Mouse (Mus musculus): ENCODE data around the gene Cd52.

Gene Cd52

DNA sequence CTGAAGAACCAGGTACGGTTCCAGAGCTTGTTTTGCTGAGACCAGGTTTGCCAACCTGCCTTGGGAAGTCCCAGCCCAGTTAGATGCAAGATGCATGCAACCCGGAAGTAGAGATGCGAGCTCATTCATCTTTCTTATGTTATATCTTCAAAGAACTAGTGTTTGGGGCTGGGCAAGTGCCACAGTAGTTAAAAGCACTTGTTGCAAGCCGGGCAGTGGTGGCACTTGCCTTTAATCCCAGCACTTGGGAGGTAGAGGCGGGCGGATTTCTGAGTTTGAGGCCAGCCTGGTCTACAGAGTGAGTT, 3.7 kb downstream of the Cd52 start:
- no peak for DNase-seq (ENCODE audit: low read depth)

DNA sequence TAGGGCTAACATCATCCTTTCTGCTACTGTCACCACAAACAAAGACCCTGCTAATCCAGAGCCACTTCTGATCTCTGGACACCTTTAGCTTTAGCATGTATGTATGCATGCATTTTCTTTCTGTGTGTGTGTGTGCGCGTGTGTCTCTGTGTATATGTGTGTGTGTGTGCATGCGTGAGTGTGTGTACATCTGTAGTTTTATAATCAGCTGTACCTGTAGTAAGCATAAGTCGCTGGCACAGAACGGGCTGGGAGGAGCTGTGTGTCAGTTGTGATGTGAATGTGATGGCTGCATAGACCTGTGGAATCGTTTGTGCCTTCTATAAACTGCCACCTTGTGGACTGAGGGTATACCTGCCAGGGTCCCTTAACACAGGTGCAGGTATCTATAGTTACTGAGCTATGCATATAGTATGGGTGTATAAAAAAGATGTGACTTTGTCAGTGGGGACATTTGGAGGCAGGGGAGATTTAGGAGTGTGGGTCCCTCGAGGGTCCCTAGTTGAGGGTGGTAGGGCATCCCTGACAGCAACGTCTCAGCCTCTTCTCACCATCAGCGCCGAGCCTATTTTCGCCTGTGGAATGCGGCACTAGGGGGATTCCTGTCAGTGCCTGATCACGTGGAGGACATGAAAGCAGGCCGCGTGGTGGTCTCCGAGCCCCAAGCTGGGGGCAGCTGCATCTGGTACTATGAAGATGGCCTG, 4.2 kb downstream of the Cd52 start:
- no peak for DNase-seq (ENCODE audit: low read depth)

DNA sequence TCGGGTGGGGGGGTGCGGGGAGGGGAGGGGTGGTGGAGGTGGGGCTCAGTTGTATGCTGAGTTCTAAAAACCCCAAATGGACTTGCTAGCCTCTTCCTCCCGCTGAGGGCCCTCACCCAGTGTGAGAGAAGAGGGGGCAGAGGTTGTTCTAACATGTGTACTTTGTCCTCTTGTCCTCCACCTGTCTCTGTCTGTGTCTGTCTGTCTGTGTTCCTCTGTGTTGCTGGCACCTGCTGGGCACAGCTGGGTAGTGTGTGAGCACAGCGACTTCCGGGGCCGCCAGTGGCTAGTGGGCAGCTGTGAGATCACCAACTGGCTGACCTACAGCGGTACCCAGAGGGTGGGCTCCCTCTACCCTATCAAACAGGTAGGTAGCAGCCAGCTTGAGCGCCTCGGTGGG, 5.9 kb downstream of the Cd52 start:
- no peak for DNase-seq (ENCODE audit: low read depth)

DNA sequence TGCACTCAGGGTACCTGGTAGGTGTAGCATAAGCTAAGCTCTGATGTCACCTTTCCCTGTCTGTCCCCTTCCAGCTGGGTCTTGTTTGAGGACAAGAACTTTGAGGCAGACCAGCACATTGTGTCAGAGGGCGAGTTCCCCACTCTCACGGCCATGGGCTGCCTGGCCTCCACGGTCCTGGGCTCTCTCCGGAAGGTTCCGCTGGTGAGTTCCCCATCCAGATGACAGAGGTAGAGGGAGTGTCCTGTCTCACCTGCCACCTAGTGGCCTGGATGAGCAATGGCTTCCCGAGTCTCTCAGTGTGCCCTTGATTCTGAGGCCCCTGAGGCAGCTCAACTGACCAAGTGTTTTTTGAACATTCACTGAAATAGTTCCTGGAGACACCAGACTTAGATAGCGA, 7.5 kb downstream of the Cd52 start:
- DNase-seq (ENCODE audit: low read depth), result no peak

DNA sequence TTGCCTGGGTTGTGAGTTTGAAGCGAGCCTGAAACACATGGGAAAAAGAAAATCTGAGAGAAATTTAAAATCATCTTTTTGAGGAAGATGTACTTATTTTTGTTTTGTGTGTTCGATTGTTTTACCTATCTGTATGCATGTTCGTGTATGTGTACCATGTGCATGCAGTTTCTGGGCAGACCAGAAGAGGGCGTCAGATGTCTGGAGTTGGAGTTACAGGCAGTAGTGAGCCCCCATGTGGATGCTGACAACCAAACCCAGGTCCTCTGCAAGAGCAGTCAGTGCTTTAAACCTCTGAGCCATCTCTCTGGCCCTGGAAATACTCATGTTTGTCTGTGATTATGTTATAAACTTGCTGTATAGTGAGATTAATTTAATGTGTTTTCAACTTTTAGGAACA, 9.9 kb downstream of the Cd52 start:
- DNase-seq (ENCODE audit: low read depth), result no peak

DNA sequence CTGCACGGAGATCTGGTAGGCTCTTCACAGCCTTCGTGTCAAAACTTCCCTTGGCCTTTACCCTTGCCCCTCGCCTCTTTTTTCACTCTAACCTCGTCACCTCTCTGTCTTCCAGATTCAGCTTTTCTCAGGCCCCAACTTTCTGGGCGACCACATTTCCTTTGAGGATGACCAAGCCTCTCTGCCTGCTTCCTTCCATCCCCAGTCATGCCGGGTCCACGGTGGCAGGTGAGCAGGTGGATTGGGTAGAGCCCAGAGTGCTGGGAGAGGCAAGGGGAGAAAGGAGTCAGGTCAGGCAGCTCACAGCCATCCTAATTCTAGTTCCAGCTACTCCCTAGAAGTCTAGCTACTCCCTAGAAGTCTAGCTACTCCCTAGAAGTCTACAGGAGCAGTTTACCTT, 12.4 kb downstream of the Cd52 start:
- no peak for DNase-seq (ENCODE audit: low read depth)

DNA sequence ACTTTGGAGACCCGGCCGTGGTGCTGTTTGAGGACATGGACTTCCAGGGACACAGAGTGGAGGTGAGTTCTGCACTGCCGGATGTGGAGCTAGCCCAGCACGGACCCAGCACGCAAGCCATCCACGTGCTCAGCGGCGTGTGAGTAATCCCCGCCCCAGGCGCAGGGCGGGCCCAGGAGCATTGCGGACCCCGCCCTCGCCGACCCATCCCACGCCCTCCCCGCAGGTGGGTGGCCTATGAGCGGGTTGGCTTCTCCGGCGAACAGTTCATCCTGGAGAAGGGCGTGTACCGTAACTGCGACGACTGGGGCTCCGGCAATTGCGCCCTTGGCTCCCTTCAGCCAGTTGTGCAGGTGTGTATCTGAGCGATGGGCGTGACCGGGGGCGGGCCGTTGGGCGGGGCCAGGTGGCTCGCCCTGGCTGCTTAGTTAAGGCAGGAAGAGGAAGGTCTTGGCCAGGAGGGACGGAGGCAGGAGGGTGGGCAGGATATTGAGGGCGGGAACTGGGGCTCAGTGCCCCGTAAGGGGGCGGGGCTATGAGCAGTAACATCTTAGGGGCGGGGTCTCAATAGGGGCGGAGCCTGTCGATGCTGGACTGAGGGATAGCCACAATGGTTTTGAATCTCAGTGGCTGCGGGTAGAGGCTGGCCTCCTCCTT, 13.0 kb downstream of the Cd52 start:
- DNase-seq (ENCODE audit: low read depth), result peak; percentile 77

DNA sequence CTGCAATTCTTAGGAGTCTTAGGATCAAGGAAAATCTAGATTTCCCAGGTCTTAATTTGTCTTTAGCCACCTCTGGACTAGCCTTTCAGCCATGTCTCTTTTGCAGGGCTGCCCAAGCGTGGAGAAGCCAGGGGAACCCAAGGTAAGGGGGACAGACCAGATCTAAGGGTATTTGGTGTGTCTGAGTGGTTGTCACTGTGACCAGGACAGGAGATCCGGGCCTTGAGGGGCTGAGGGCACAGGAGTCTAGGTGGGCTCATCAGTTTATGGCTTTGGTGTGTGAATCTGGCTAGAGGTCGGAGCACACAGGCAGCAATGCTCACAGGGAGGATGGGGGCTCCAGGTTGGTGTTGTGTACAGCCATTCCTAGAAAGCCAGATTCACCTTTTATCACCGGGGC, 14.2 kb downstream of the Cd52 start:
- no peak for DNase-seq (ENCODE audit: low read depth)

DNA sequence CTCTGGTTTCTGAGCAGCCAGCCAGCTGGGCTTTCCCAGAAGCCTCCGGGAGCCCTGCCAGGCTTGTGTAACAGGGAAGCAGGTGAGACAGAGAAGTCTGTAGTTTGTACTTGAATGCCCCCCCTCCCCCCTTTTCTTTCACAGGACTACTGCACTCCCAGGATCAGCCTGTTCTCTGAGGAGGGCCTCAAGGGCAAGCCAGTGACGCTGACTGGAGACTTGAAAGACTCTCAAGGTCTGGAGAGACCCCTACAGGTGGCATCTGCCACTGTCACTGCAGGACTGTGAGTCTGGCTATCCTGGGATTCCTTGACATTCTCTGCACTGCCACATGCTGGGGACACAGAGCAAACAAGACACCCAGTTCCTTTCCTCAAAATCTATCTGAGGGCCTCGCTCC, 16.2 kb downstream of the Cd52 start:
- peak; percentile 71 for DNase-seq (ENCODE audit: low read depth)

DNA sequence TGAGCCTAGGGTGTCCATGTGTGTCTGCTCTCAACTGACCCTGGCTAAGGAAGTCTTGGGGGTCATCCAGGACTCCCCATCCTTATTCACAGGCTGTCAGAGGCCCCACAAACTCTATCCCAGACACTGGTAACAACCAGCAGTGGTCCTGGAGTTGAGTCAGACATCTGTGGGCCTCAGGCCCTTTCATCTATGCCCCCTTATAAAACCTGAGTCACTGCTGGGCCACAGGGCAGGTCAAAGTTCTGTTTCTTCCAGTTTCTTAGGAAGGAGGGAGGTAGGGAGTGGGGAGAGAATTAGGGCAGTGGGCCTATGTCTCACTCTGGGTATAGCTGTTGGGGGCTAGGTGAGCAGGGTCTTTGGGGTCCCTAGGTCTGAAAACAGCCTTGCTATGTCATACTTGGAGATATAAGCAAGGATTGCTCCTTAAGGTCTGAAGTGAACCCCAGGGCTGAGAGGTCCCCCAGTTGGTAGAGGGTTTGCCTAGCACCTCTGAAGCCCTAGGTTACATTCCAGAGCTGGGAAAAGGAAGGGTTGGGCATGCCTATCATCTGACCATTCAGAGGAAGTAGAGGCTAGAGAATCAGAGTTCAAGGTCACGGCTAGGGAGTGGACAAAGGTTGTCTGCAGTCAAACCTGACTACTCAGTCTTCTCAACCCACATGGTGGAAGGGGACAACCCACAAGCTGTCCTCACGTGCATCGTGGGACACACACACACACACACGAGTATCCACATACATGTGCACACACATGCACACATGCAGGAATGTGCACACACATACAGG, 25.9 kb downstream of the Cd52 start:
- no peak for DNase-seq (ENCODE audit: low read depth)

DNA sequence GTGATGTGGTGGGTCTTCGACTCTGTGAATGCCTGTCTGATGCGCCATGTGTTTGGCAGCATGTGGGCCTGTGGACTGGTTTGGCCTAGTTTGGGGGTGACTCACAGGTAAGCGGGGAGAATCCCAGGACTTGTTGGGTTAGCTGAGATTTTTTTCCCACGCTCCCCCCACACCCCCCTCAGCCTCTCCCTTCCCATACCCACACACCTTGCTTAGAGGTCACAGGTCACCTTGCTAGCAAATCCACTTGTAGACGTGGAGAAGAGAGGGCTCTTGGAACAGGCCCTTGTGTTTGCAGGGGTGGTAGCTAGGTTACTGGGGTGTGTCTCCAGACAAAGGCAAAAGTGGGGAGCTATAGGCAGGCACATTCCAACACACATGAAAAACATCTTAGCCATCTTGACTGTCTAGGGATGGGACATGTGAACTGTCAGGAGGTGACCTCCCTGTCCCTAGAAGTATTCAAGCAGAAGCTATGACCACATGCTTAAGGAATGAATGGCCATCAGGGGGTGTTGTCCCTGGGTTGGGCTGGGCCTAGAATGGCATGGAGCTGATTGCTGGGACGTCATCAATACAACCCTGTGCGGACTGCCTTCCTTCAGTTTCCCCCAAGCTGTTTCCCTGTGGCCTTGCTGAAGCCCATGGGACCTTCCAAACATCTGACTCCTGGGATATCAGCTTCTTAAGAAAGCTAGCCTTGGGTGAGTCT, 26.9 kb downstream of the Cd52 start:
- DNase-seq (ENCODE audit: low read depth), result no peak

DNA sequence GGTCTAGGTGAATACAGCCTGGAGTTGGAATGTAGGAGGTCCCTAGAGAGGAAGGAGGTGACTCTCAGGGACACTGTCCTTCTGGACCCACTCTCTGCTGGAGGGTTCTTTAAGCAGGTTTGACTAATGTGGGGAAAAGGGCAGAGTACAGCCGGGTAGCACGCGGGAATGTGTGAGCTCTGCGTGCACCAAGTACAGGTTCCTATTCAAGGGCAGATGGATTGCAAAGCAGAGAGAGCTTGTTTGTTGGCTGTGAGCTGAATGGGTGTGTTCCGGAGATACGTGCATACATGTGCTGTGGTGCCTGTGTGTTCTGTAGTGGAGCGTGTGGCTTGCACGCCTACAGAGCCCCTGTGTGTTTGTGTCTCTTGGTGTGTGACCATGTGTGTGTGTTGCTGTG, 27.5 kb downstream of the Cd52 start:
- no peak for DNase-seq (ENCODE audit: low read depth)

DNA sequence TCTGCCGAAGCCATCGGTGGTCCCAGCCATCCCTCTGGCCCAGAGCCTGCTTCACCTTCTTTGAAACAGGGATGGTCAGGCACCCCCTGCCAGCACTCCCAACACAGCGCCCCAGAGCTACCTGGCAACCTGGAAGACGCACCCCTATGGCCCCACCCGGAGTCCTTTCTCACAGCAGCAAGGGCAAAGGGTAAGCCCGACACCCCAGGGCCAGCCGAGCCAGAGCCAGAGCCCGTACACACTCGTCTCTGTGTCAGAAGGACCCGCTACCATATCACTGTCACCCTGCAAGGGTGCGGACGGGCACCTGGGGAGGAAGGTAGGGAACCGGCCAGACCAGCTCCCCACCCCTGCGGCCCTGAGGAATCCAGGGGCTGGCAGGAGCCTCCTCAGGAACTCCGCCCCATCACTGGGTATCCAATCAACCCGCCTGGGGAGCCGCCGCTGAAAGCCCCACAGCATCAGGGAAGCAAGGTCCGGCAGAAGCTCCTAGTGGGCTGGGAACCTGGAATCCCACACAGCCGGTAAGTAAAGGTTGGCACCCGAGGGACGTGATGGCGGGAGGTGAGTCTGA, 29.4 kb downstream of the Cd52 start:
- DNase-seq (ENCODE audit: low read depth), result no peak

DNA sequence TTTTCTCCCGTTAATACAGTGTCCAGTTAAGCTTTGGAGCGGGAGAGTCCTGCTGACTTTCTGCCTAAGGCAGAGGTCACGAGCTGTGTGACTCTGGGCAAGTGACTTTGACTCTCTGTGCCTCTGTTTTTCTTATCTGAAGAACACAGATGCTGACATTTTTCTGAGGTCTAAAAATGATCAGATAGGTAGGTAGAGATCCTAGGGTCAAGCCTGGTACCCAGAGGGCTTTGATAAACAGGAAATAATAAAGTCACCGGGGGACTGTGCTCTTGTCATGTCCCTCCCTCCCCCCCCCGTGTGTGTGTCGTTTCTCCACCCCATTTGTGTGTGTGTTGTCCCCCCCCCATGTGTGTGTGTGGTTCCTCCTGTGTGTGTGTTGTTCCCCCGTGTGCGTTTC, 32.3 kb downstream of the Cd52 start:
- DNase-seq (ENCODE audit: low read depth), result no peak

DNA sequence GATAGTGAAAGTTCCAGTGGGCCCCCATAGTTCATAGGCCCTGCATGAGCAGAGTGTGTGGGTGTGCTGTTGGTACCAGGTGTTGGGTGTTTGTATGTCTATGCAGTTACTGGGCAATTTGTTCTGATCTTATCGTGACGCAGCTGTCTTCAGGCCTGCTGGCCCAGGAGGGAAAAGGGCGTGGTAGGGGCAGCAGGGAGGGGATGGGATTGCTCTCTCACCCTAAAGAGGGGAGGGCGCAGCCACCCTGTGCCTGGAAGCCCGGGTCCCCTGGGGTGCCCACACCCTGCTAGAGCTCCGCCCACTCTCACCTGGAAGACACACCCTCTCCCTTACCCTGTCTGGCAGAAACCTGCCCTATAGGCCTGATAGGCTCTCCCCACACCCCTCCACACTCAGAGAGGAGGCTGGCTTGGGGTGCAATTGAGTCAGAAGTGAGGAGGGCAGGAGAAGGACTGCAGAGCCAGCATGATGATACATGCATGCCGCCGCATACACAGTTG, 32.9 kb downstream of the Cd52 start:
- DNase-seq (ENCODE audit: low read depth), result no peak

DNA sequence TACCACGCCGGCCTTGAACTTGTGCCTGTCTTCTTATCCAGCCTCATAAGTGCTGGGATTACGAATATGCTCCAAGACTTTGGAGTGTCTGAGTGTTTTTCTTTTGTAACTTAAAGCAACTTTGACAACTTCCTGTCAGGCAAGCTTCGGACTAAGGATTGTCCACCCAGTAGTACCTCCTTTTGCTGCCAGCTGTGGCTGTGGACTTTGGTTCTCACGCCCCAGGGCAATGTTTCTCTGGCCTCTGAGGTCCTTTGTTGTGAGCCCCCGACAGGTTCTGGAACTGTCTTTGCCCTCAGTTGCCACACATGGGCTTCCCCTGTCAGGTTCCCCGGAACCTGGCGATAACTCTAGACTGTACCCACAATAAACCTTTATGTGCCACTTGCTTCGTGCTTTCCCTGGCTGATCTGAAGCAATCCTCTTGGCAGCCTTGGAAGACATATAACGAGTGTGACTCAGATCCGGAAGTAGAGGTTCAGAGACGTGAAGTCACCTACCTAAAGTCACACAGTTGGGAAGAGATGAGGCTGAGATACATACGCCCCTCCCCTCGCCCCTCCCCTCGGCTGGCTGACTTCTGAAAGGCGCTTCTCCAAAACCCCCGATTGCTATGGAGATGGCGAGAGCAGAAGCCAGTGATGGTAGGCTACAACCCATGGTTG, 33.6 kb downstream of the Cd52 start:
- no peak for DNase-seq (ENCODE audit: low read depth)

DNA sequence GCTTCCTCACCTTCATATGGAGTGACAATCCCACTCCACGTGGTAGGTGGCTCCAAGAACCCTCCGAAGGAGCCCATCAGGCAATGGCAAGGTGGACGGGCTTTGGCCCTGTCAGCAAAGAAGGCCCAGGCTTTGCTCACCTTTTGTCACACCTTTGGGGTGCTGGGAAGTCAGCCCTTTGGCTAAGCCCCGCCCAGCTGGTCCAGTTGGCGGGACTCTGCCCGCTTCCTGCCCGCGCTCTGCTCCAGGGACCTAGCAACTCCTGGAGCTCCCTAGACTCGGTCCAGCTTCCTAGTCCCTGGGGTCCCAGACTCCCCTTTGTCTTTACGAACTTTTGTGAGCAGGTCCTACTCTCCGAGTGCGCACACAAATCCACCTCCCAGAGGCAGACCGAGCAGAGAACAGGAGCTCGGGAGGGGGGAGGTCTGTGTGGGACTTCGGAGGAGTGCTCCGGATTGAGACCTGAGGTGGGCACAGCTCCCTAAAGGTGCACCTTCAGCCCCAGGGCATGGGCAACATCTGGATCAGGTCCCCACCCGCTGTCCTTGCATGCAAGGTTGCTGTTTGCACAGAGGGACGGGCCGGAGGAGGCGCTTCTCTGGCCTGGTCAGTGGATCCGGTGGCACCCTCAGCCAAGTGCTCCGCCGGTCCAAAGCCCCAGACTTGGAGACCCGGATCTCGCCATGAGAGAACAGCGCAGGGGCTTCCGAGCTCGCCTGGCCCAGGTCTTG, 34.6 kb downstream of the Cd52 start, which contains the start of gene Crybg2:
Gene Crybg2 (plus strand): TSS at position 681 of the 731 bp plus-strand sequence.
- no peak for DNase-seq (ENCODE audit: low read depth)

DNA sequence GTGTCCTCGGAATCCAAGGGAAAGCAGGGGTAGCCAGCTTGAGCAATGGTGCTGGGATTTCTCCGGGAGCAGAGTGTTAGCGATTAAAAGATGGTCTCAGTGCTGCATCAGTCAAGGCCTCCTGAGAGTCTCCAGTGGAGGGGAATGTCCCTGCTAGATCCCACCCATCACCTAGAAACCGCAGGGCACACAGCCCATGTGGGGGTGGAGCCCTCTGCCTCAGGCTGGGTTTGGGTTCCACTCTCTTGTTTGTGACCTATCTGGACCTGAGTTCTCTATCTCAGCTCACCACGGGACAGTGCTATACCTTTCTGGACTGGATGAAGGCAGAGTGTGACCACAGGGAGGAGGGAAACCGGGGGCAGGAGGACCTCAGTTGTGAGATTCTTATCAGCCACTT, 36.0 kb downstream of the Cd52 start:
- DNase-seq (ENCODE audit: low read depth), result no peak

DNA sequence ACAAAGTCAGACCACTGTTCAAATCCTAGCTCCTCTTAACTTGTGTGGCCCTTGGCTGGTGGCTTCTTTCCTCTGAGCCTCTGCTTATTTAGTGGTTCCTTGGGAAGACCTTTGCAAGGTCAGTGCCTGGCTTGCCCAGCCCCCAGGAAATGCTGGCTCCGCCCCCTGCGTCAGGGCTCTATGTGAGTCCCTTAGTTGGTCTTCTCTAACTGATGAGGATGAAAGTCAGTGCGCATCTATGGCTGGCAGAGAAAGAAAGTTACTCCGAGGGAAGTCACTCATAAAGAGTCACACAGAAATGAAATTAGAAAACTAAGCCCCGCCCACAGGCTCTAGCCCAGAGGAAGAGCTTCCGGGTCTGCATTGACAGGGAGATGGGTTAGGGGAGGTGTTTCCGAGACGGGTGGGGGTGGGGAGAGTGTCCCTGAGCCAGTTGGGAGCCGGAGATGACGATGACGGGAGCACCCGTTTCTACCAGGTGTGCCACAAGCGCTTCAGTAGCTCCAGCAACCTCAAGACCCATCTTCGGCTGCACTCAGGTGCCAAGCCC, 36.6 kb downstream of the Cd52 start:
- DNase-seq (ENCODE audit: low read depth), result no peak

DNA sequence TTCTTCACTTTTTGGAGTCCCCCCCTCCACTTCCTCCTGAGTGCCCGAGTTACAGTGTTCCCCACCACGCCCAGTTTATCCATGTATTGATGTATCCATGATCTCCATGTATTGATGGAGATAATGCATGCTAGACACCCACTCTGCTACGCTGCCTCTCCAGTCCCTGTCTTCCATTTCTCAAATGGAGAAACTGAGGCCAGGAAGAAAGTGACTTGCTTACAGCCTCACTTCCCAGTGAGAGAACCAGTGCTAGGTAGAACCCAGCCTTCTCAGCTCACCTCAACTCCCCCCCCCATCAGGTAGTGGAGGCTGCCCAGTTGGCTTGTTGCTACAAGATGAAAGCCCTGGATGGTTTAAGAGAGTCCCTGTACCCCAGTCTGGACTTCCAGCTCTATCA, 41.3 kb downstream of the Cd52 start, which contains the start of gene Zfp683:
Gene Zfp683 (plus strand): TSS at position 301 of the 400 bp plus-strand sequence.
- no peak for DNase-seq (ENCODE audit: low read depth)

DNA sequence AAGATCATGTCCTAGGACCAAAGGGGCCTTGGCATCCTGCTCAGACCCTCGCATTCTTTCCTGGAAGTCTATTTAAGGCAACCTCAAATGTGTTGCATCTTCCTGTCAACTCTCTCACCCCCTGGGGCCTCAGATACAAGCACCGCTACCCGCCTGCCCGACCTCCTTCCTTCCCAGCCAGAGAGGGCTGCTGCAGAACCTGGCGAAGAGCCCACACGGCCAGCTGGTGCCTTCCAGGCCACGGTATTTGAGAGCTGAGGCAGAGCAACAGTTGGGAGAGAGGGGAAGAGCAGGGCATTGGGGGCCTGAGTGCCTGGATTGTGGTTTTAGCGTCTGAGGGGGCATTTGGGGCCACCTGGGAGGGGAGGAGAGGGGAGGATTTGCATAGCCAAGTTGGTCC, 42.3 kb downstream of the Cd52 start:
- no peak for DNase-seq (ENCODE audit: low read depth)
